Mouse (Mus musculus) testis, adult 2 months (tissue): ENCODE results near the gene Nle1.

Experiments
- CTCF ChIP-seq: fragments of 200-500 bp; IDR thresholded peaks from 2 replicates; pipeline ENCODE4 v1.5.1; 2012; ENCODE audit warnings: low read depth, mild to moderate bottlenecking, inconsistent platforms, low read length, moderate library complexity; ENCODE audit not compliant: control insufficient read depth, insufficient read depth, insufficient replicate concordance
- POLR2A ChIP-seq: fragments of 200-500 bp; IDR thresholded peaks from 2 replicates; pipeline ENCODE4 v1.6.1; 2012; ENCODE audit warnings: low read depth, mild to moderate bottlenecking, inconsistent platforms, low read length, moderate library complexity; ENCODE audit not compliant: control insufficient read depth

DNA sequence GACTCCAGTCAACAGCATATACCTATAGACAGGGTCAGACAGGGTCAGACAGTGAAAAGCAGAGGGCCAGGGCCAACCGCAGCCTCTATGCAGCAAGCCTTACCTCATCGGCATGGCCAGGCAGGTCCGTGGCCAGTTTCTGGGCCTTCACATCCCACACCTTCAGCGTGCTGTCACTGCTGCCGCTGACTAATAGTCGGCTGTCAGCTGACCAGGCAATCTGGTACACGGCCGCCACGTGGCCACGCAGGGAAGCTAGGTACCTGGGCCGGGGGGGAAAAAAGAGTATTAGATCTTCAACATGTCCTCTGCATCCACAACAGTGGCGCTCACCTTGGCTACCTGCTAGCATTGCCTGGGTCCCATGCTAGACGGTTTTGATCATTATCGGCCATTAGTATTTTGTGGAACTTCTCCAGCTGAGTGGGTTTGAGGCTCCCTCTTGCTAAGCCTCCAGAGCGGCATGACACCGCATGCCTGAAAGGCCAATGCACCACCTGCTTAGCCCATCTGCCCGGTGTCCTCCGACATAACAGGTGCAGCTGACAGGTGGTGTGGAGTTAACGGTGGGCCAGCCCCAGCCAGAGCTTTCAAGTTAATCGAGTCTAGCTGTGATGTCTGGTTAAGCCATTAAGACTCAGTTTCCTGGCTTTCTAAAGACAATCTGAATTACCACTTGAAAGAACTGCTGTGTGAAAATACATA, 6.5 kb downstream of the Nle1 start:
- no peak for TF ChIP-seq CTCF
- TF ChIP-seq POLR2A: no peak
